Mouse (Mus musculus) heart, adult 18-20 months (tissue): ENCODE data around the gene Lgals1. TPM values are rescaled to one million over a fixed set of nuclear protein-coding genes. Genes with fewer than 3 reads are reported as not detected.

Source experiments
- DNase-seq, 2 experiments: peaks; one replicate each; pipeline ENCODE4 v3.0.0; 2021 to 2022; ENCODE audit warnings: mixed read lengths in 1 of 2
- total RNA-seq, 2 experiments: library from RNA; stranded (reverse); gene quantifications; 2 replicates each; pipeline ENCODE4 v1.2.3; 2021

Gene Lgals1
- total RNA-seq, 2 experiments from 2014 or later: 185 to 222 TPM

DNA sequence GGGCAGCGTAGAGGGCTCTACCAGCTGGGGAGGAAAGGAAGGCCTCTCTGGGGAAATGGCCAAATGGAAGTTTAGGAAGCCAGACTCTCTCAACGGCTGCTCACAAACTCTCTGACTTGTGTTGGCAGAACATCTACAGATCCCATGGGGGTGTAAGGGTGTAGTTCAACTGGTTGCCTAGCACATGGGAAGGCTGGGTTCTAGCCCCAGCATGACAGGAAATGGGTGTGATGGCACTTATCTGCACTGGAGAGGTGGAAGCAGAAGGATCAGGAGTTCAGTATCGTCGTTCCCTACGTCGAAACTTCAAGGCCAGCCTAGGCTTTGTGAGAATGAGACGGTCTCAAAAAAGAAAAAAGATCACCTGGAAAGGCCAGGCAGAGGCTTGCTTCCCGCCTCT, 17.5 kb upstream of the Lgals1 start:
- no peak for DNase-seq

GRCm38 (mm10) chr15:78912040-78912439, 14.5 kb upstream of the Lgals1 start:
- no peak for DNase-seq

- DNase-seq: peak; percentile 90 to 96
Observed at GRCm38 (mm10) chr15:78913632-78914090, 12.9 kb upstream of the Lgals1 start, which contains the start of gene Pdxp. TSS of gene Pdxp (plus strand) at chr15:78913919.

GRCm38 (mm10) chr15:78914091-78914822, 12.3 kb upstream of the Lgals1 start:
- peak in 1 of 2 experiments; percentile 42 for DNase-seq

DNA sequence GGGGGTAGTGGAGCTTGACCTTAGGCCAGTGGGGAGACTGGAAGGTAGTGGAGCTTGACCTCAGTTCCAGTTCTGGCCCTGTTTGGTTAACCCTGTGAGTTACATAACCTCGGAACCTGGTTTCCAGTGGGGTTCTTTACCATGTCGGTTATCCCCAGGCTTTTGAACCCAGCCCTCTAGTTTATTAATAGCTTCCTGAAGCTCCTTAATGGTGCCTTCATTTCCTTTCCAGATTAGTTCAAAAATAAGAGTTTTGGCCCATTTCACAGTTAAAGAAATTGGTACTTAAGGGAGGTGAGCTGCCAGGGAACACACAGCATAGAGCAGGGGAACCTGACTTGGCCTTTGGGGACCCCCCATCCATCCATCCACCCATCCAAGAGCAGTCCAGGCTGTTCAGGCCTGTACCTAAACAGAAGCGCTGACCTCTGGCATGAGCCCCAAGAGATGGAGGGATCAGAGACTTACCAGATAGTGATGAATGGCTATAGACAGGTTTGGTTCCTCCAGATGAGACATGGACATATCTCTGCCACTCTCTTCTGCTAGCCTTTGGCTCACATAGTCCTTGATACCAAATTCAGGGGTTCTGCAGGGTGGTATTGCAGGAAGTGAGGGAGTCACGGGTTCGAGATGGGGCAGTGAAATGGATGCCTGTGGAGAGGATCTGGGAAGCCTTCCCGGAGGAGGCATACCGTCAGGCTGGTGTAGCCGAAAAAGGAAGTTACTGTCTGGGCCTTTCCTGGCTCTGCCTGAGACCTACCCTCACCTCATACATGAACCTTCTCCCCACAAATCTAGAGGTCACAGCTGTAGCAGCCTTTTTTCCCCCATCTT, 11.5 kb upstream of the Lgals1 start:
- DNase-seq: no peak

- peak; percentile 81 to 84 for DNase-seq
Observed at GRCm38 (mm10) chr15:78915660-78916017, 10.9 kb upstream of the Lgals1 start.

GRCm38 (mm10) chr15:78916052-78916826, 10.3 kb upstream of the Lgals1 start:
- no peak for DNase-seq

- no peak for DNase-seq
Observed at GRCm38 (mm10) chr15:78918126-78918525, 8.4 kb upstream of the Lgals1 start.

DNA sequence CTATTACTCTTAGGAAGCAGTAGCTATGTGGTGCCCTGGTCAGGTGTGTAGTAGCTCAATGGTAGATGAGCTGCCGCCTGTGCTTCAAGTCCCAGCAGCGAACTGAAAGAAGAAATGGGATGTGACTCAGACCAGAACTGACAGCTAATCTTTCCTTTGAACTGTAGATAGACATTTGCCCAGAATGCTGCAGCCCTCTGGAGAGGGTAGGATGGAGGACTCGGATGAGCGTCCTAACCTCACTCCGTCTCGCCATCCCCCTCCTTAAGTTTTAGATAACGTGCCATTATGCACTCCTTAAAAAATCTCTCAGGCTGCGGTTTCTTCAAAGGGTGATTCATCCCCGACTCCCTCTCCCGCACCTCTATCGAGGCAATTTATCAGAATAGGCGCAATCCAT, 6.6 kb upstream of the Lgals1 start:
- DNase-seq: no peak

DNA sequence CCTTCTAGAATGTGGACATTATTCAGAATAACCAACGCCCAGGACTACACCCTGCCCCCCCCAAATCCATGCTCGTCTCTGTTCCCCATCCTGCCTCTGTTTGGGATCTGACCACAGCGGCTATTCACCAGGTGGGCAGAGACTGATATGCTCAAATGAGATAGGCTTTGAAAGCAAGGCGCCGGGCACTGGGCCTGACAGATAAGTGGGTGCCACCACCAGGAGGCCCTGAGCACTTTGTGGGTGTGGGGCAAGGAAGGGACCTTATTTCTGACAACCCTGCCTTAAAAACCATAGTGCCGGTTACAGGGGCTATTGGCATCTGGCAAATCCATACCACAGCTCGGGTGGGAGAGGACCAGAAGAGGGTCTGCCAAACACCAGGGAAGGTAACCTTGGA, 3.8 kb upstream of the Lgals1 start:
- DNase-seq: no peak

- no peak for DNase-seq
Observed at GRCm38 (mm10) chr15:78923585-78923984, 2.9 kb upstream of the Lgals1 start.

- peak in 1 of 2 experiments; percentile 29 for DNase-seq
Observed at GRCm38 (mm10) chr15:78925129-78925528, 1.4 kb upstream of the Lgals1 start.

DNA sequence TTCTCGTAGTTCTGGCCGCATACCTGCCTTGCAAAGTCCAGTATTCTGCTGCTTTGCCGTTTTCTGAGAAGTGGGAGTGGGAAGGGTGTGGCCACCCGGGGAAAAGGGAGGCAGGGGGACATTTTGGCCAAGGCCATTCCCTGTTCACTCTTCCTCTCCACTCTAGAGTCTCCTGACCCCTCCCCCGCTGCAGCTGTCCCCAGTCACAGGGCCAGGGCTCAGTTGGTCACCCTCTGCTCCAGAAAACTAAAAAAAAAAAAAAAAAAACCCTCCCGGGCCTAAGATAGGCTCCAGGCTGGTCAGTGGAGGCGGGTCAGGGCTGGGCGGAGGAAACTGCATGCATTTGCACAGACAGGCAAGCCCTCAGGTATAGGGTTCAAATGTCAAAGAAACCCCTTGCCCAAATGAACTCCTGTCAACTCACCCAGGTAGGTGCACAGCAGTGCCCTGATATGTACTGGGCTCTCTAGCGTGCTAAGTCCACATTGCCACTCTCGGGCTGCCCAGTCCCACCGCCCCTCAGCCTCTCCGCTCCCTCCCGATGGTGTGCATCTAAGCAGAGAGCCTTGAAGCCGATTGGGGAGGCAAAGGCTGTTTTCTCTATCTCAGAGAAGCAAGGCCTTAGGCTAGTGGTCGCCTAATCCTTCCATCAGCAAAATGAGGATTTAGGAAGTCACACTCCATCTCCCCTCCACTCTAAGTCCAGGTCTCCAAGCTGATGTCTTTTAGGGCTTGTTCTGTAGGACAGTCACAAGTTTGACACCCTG, 679 bp downstream of the Lgals1 start:
- peak; percentile 59 to 64 for DNase-seq

DNA sequence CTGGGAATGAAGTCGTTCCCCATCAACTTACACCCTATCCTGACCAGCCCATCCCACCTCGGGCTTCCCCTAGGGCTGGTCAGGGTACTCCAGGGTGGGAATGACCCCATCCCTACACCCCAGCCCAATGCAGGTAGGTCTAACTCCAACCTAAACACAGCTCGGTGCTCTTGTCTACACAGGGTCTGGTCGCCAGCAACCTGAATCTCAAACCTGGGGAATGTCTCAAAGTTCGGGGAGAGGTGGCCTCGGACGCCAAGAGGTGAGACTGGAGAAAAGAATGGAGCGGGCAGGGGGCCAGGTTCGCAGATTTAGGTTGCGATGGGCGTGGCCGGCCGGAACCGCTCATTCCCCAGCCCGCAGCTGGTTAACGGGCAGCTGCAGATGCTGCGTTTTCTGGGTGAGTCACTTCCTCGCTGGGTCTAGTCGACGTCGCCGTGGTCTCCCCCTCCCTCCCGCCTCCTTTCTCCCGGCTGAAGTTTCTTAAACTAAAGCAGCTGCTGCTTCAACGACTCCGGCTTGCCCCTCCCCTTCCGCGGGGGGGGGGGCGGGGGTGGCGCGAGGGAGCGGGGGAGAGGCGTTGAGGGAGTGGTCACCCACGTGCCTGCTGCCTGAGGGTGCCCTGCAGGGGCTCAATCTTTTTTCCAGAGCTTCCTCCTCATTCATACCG, 1.4 kb downstream of the Lgals1 start:
- DNase-seq: peak; percentile 81 to 92

- no peak for DNase-seq
Observed at GRCm38 (mm10) chr15:78928539-78928938, 2.0 kb downstream of the Lgals1 start.

- DNase-seq: no peak
Observed at GRCm38 (mm10) chr15:78930192-78930706, 3.7 kb downstream of the Lgals1 start.

- no peak for DNase-seq
Observed at GRCm38 (mm10) chr15:78930801-78931426, 4.4 kb downstream of the Lgals1 start.

DNA sequence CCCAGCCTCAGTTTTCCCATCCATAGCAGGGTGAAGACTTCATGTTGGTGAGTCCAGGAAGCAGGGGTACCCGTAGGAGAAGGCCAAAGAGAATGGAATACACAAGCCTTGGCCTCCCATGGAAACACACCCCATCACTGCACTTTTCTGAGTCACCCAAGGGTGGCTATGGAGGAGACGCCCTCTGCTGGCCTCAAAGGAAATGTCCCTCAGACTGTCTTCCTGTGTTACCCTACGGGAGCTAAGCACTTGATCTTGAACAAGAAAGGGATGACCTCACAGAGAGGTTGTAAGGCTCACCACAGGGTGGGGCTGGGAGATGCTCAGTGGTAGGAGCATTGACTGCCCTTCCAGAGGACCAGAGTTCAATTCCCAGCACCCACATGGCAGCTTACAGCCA, 5.1 kb downstream of the Lgals1 start:
- peak; percentile 64 to 69 for DNase-seq

DNA sequence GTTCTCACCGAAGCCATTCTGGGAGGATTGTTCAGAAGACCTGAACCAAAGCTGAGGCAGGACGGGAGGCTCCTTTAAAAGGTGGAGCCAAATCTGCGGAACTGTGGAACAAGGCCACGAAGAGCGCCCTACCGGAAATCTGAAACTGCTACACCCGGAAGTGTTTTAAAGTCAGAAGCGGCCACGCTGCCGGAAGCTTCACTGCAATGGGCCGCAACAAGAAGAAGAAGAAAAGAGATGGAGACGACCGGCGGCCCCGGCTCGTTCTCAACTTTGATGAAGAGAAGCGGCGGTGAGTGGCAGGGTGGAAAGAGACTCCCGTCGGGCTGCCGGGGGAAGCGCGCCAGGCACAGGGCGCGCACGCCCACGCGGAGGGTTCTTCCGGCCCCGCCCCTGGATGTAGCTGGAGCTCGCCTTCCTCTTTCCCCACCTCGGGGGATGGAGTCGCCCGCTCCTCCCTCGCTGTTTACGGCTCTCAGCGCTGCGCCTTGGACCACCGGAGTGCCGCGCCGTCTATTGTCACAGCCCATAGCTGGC, 8.3 kb downstream of the Lgals1 start, which contains the start of gene Nol12:
Gene Nol12 (plus strand): TSS at position 150 of the 537 bp plus-strand sequence.
- peak; percentile 91 to 92 for DNase-seq

DNA sequence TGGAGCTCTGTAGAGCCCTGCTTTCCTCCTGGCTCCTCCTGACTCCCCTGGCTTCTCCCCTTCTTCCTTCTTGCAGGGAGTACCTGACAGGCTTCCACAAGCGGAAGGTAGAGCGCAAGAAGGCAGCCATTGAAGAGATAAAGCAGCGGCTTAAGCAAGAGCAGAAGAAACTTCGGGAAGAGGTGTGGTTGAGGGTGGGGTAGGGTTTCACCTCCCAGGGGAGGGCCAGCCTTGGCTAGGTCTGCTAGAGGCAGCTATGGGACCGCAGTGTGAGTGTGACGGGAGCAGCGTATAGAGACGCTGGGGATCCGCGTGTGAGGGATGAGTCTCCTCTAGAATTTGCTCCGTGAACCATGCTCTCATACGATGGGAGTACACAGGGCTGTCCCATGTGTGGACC, 9.9 kb downstream of the Lgals1 start:
- no peak for DNase-seq
